Mouse (Mus musculus): ENCODE measurements around the gene D2hgdh. TPM values are rescaled to one million over a fixed set of nuclear protein-coding genes. Genes with fewer than 3 reads are reported as not detected.
A peak's percentile ranks its signal among the peaks of the same experiment; 100 is the strongest.
"Not testable (repeated sequence)": the region's sequence is repeated elsewhere in the genome, so short reads cannot be mapped to it uniquely, and the experiment has no call there.

Gene D2hgdh
- polyA plus RNA-seq, 1 experiment from 2014 or later, result 19.5 TPM

GRCm38 (mm10) chr1:93835211-93835610 is 10.5 kb downstream of the D2hgdh start:
- H3K9ac ChIP-seq (replicated peaks), result no peak overlapping the region
- no peak overlapping the region for H3K27ac ChIP-seq (replicated peaks)
- H3K4me3 ChIP-seq, result no peak overlapping the region
- H3K9me3 ChIP-seq, result no peaks in the 10 kb centered on the region
- H3K4me1 ChIP-seq, result no peaks in the 10 kb centered on the region
- H3K4me2 ChIP-seq (replicated peaks), result no peak overlapping the region
- WGBS, result 91% methylated on average over 4 of the region's 4 CpGs
- no peaks in the 10 kb centered on the region for H3K27me3 ChIP-seq
- ATAC-seq (ENCODE audit: low FRiP score, low read depth), result no peak
- H3K36me3 ChIP-seq, result peaks cover 23% of the 10 kb centered on the region

GRCm38 (mm10) chr1:93835876-93836531 is 11.3 kb downstream of the D2hgdh start:
- no peaks in the 10 kb centered on the region for H3K4me1 ChIP-seq
- H3K9me3 ChIP-seq, result no peaks in the 10 kb centered on the region
- no peaks in the 10 kb centered on the region for H3K27me3 ChIP-seq
- H3K36me3 ChIP-seq, result peaks cover 23% of the 10 kb centered on the region
- WGBS, result 91% methylated on average over 6 of the region's 6 CpGs
- H3K9ac ChIP-seq (replicated peaks), result no peak overlapping the region
- no peak overlapping the region for H3K27ac ChIP-seq (replicated peaks)
- no peak overlapping the region for H3K4me2 ChIP-seq (replicated peaks)
- no peak overlapping the region for H3K4me3 ChIP-seq
- ATAC-seq (ENCODE audit: low FRiP score, low read depth), result no peak

DNA sequence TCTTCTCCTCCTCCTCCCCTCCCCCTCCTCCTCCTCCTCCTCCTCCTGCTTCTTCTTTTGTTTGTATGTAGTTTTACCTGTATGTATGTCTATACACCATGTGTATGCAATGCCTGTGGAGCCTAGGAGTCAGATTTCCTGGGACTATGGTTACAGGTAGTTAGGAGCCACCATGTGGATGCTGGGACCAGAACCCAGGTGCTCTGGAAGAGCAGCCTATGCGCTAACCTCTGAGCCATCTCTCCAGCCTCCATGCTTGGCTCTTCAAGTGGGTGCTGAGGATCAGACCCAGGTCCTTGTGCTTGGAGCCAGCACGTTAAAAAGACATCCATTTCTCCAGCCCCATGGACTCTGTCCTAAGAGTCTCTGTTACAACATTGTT is 11.8 kb downstream of the D2hgdh start:
- H3K4me2 ChIP-seq (replicated peaks), result no peak overlapping the region
- H3K9ac ChIP-seq (replicated peaks), result no peak overlapping the region
- H3K27ac ChIP-seq (replicated peaks), result no peak overlapping the region
- no peaks in the 10 kb centered on the region for H3K27me3 ChIP-seq
- no peaks in the 10 kb centered on the region for H3K9me3 ChIP-seq
- peaks cover 23% of the 10 kb centered on the region for H3K36me3 ChIP-seq
- 88% methylated on average over 2 of the region's 2 CpGs for WGBS
- no peaks in the 10 kb centered on the region for H3K4me1 ChIP-seq
- no peak overlapping the region for H3K4me3 ChIP-seq
- ATAC-seq (ENCODE audit: low FRiP score, low read depth), result no peak

DNA sequence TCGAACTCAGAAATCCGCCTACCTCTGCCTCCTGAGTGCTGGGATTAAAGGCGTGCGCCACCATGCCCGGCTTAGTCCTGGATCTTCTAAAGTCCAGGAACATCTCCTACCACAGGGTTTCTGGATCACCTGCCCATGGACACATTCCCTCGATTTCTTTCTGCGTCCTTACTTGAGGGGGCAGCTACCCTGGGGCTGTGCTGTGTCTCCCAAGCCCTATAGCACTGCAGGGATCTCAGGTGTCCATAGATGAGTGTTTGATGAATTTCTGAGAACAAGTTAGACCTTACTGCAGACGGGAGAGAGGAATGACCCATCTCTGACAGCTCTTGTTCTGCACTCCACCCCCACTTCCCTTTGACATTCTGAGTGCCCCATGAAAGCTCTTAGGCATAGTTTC is 12.6 kb downstream of the D2hgdh start:
- Histone ChIP-seq H3K4me3 (no peak overlapping the region), H3K36me3 (peaks cover 23% of the 10 kb centered on the region), H3K27me3 (no peaks in the 10 kb centered on the region), H3K9ac (replicated peaks) (no peak overlapping the region), H3K4me1 (no peaks in the 10 kb centered on the region), H3K9me3 (no peaks in the 10 kb centered on the region), H3K27ac (replicated peaks) (no peak overlapping the region), H3K4me2 (replicated peaks) (no peak overlapping the region)
- 95% methylated on average over 8 of the region's 8 CpGs for WGBS
- no peak for ATAC-seq (ENCODE audit: low FRiP score, low read depth)

GRCm38 (mm10) chr1:93838569-93838968 is 13.9 kb downstream of the D2hgdh start:
- not testable (repeated sequence) for H3K9ac ChIP-seq (replicated peaks); H3K4me3 ChIP-seq; H3K4me2 ChIP-seq (replicated peaks); H3K4me1 ChIP-seq; H3K27ac ChIP-seq (replicated peaks); ATAC-seq (ENCODE audit: low FRiP score, low read depth); H3K9me3 ChIP-seq; H3K27me3 ChIP-seq
- WGBS, result 92% methylated on average over 8 of the region's 8 CpGs
- H3K36me3 ChIP-seq, result peaks cover 23% of the 10 kb centered on the region

- not testable (repeated sequence) for H3K27ac ChIP-seq (replicated peaks); H3K4me2 ChIP-seq (replicated peaks); H3K4me1 ChIP-seq; H3K9ac ChIP-seq (replicated peaks); H3K4me3 ChIP-seq; H3K27me3 ChIP-seq; H3K36me3 ChIP-seq; H3K9me3 ChIP-seq
- peak; percentile 56; the same call in 1 of the 2 replicates for ATAC-seq (ENCODE audit: low FRiP score, low read depth)
- 81% methylated on average over 2 of the region's 3 CpGs for WGBS
These were observed 21.2 kb downstream of the D2hgdh start for GRCm38 (mm10) chr1:93845766-93846366.

- 80% methylated on average over 4 of the region's 4 CpGs for WGBS
- H3K9me3 ChIP-seq; H3K27me3 ChIP-seq; H3K4me2 ChIP-seq (replicated peaks); ATAC-seq (ENCODE audit: low FRiP score, low read depth); H3K27ac ChIP-seq (replicated peaks); H3K4me1 ChIP-seq; H3K36me3 ChIP-seq; H3K9ac ChIP-seq (replicated peaks); H3K4me3 ChIP-seq: not testable (repeated sequence)
These were observed 31.1 kb downstream of the D2hgdh start for GRCm38 (mm10) chr1:93855790-93856189.

DNA sequence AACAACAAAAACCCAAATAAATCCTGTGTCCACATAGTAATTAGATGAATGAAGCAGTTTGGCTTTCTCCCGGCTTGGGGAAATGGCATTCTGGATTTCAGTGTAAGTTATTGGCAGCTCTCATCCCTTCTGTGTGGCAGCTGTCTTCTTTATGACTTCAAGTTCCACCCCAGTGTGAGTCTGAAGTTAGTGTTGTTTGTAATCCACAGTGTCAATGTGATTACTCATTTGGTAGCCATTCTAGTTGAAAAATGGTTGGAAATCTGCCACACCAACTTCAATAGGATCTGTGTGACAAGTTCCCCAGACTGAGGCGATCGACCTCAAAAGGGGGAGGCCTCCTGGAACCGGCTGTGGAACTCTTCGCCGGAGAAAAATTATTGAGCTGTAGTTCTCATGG is 32.7 kb downstream of the D2hgdh start:
- WGBS, result 83% methylated on average over 6 of the region's 6 CpGs
- Histone ChIP-seq H3K9me3 (no peaks in the 10 kb centered on the region), H3K4me3 (no peak overlapping the region), H3K4me2 (replicated peaks) (no peak overlapping the region), H3K36me3 (no peaks in the 10 kb centered on the region), H3K4me1 (no peaks in the 10 kb centered on the region), H3K27me3 (no peaks in the 10 kb centered on the region), H3K27ac (replicated peaks) (no peak overlapping the region), H3K9ac (replicated peaks) (no peak overlapping the region)
- ATAC-seq (ENCODE audit: low FRiP score, low read depth), result no peak

- Histone ChIP-seq H3K4me2 (replicated peaks) (no peak overlapping the region), H3K36me3 (no peaks in the 10 kb centered on the region), H3K4me1 (no peaks in the 10 kb centered on the region), H3K27ac (replicated peaks) (no peak overlapping the region), H3K27me3 (no peaks in the 10 kb centered on the region), H3K9me3 (no peaks in the 10 kb centered on the region), H3K9ac (replicated peaks) (no peak overlapping the region), H3K4me3 (no peak overlapping the region)
- no peak for ATAC-seq (ENCODE audit: low FRiP score, low read depth)
- 91% methylated on average over 3 of the region's 3 CpGs for WGBS
These were observed 33.3 kb downstream of the D2hgdh start for GRCm38 (mm10) chr1:93857991-93858390.

GRCm38 (mm10) chr1:93859619-93860018 is 34.9 kb downstream of the D2hgdh start:
- ATAC-seq (ENCODE audit: low FRiP score, low read depth), result no peak
- Histone ChIP-seq H3K9me3 (no peaks in the 10 kb centered on the region), H3K27me3 (no peaks in the 10 kb centered on the region), H3K9ac (replicated peaks) (no peak overlapping the region), H3K4me3 (no peak overlapping the region), H3K4me2 (replicated peaks) (no peak overlapping the region), H3K4me1 (no peaks in the 10 kb centered on the region), H3K27ac (replicated peaks) (no peak overlapping the region), H3K36me3 (no peaks in the 10 kb centered on the region)

DNA sequence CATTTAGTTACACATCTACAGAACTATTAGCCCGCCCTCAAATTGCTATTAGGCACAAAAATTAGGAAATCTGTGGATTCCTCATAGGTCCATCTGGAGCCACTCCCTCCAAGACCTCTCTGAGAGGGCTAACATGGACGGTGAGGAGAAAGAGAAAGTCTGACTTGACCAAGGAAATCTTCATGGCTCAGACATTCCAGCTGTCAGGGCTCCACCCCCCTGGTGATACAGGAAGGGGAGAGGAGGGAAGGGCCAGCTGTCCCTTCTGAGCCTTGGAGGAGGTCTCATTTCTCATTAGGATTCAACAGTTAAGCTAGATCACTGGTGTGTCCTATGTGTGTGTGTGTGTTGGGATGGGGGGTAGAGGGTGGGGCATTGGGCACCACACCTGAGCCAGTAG is 36.3 kb downstream of the D2hgdh start, which contains the start of gene Gal3st2:
TSS of gene Gal3st2 (plus strand) at position 259 of the 400 bp plus-strand sequence.
- H3K9ac ChIP-seq (replicated peaks); H3K27me3 ChIP-seq; H3K4me2 ChIP-seq (replicated peaks); H3K9me3 ChIP-seq; H3K36me3 ChIP-seq; ATAC-seq (ENCODE audit: low FRiP score, low read depth); H3K4me1 ChIP-seq; H3K4me3 ChIP-seq; H3K27ac ChIP-seq (replicated peaks): not testable (repeated sequence)
- WGBS, result 49% methylated on average over 2 of the region's 2 CpGs

- 67% methylated on average over 1 of the region's 1 CpGs for WGBS
- not testable (repeated sequence) for H3K4me2 ChIP-seq (replicated peaks); H3K9ac ChIP-seq (replicated peaks); H3K27me3 ChIP-seq; H3K9me3 ChIP-seq; H3K4me1 ChIP-seq; H3K27ac ChIP-seq (replicated peaks); ATAC-seq (ENCODE audit: low FRiP score, low read depth); H3K36me3 ChIP-seq; H3K4me3 ChIP-seq
These were observed 46.9 kb downstream of the D2hgdh start for GRCm38 (mm10) chr1:93871594-93872105.

DNA sequence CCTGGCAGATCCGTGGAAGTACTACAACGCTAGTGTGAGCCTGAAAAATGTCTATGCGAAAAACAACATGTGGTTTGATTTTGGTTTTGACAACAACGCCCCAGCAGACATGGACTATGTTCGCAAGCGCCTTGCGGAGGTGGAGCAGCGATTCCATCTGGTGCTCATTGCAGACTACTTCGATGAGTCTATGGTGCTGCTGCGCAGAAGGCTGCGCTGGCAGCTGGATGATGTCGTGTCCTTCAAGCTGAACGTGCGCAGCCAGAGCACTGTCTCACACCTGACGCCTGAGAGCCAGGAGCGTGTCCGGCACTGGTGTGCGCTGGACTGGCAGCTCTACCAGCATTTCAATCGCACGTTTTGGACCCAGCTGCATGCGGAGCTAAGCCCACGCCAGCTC is 49.7 kb downstream of the D2hgdh start:
- H3K36me3 ChIP-seq; H3K27ac ChIP-seq (replicated peaks); H3K9me3 ChIP-seq; H3K4me3 ChIP-seq; H3K4me1 ChIP-seq; H3K9ac ChIP-seq (replicated peaks); ATAC-seq (ENCODE audit: low FRiP score, low read depth); H3K27me3 ChIP-seq; H3K4me2 ChIP-seq (replicated peaks): not testable (repeated sequence)
- 97% methylated on average over 12 of the region's 22 CpGs for WGBS
